Mouse (Mus musculus) stomach, postnatal 0 days (tissue): ENCODE data around the gene Slc6a9. TPM values are rescaled to one million over a fixed set of nuclear protein-coding genes. Genes with fewer than 3 reads are reported as not detected.

Source experiments
- ATAC-seq: fragments of 200-750 bp; cut with Nextera tagmentation; 2 replicates; pipeline ENCODE4 v1.8.0; 2017; ENCODE audit not compliant: low FRiP score, low TSS enrichment
- DNase-seq: peaks from one replicate; pipeline ENCODE4 v3.0.0-alpha.2; 2016; ENCODE audit warnings: low spot score
- H3K27ac ChIP-seq: fragments of 300-500 bp; sonication (generic); replicated peaks from 2 replicates; pipeline ENCODE4 v1.5.1; 2014; ENCODE audit warnings: mild to moderate bottlenecking, control low read depth
- H3K27me3 ChIP-seq: fragments of 300-500 bp; sonication (generic); 2 replicates; pipeline ENCODE4 v1.6.1; 2014; ENCODE audit warnings: low read length; ENCODE audit not compliant: control insufficient read depth, insufficient read depth
- H3K36me3 ChIP-seq: fragments of 300-500 bp; sonication (generic); 2 replicates; pipeline ENCODE4 v1.6.1; 2014; ENCODE audit warnings: low read length, mixed read lengths; ENCODE audit not compliant: control insufficient read depth, insufficient read depth
- H3K4me1 ChIP-seq: fragments of 300-500 bp; sonication (generic); replicated peaks from 2 replicates; pipeline ENCODE4 v1.6.1; 2014; ENCODE audit warnings: antibody characterized with exemption; ENCODE audit not compliant: control insufficient read depth, insufficient read depth
- H3K4me2 ChIP-seq: fragments of 300-500 bp; sonication (generic); replicated peaks from 2 replicates; pipeline ENCODE4 v1.6.1; 2014; ENCODE audit warnings: low read depth, mild to moderate bottlenecking, control low read depth, moderate library complexity
- H3K4me3 ChIP-seq: fragments of 300-500 bp; sonication (generic); 2 replicates; pipeline ENCODE4 v1.5.1; 2014; ENCODE audit warnings: low read depth, low read length, control low read depth
- H3K9ac ChIP-seq: fragments of 300-500 bp; sonication (generic); 2 replicates; pipeline ENCODE4 v1.6.1; 2014; ENCODE audit warnings: mild to moderate bottlenecking, low read length, control low read depth, mixed read lengths
- H3K9me3 ChIP-seq: fragments of 300-500 bp; sonication (generic); 2 replicates; pipeline ENCODE4 v1.6.1; 2016; ENCODE audit warnings: low read length; ENCODE audit not compliant: control insufficient read depth
- CTCF ChIP-seq: IDR thresholded peaks from 2 replicates; pipeline ENCODE4 v1.5.1; 2016; ENCODE audit warnings: antibody characterized with exemption, low read depth, mild to moderate bottlenecking, moderate library complexity
- EP300 ChIP-seq: optimal IDR thresholded peaks from 2 replicates; pipeline ENCODE3; 2016; ENCODE audit warnings: antibody characterized with exemption
- WGBS: fragments of 180-500 bp; shearing (Covaris S2); extraction: QIAGEN DNeasy Blood & Tissue Kit; methylation state at CpG from one replicate; pipeline ENCODE4 v1.1.7; 2014; 5-methylcytosine and 5-hydroxymethylcytosine counted together
- polyA plus RNA-seq: library from polyadenylated mRNA; unstranded; fragments of >200 nt; fragmentation: Nextera tagmentation; extraction: Ambion mirVana; gene quantifications from 2 replicates; pipeline ENCODE4 v1.2.1, GENCODE M21; 2015

The Slc6a9 gene
- polyA plus RNA-seq, 1 experiment from 2014 or later: 20.6 TPM

DNA sequence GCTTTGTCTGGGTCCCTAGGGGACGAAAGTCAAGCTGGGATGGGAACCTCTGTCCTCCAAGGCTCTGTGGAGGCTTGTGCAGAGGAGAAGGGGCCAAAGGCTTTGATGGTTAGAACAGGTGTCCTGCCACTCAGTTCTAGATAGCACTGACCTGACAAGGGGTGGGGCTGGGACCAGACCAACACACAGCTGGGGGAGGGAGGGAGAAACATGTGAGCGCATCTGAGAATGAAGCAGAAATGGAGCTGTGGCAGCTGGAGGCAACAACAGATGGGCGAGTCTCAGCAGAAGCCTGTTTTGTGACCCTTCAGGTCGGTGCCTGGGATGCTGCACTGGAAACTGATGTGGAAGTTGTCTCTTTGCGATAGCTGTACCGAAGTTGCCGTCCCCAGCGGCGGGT lies 35.0 kb downstream of the Slc6a9 start:
- H3K4me1 ChIP-seq: no peaks in the 10 kb centered on the region
- peaks cover 1% of the 10 kb centered on the region; the same call in 1 of the 2 replicates for H3K36me3 ChIP-seq
- ATAC-seq (no peak), DNase-seq (no peak)
- H3K27ac ChIP-seq: no peak overlapping the region
- TF ChIP-seq EP300 (no peak), CTCF (no peak)
- WGBS: 63% methylated on average over 9 of the region's 9 CpGs
- H3K27me3 ChIP-seq: no peaks in the 10 kb centered on the region
- no peaks in the 10 kb centered on the region for H3K9me3 ChIP-seq
- H3K4me3 ChIP-seq: no peak overlapping the region
- no peak overlapping the region for H3K4me2 ChIP-seq
- H3K9ac ChIP-seq: no peak overlapping the region

DNA sequence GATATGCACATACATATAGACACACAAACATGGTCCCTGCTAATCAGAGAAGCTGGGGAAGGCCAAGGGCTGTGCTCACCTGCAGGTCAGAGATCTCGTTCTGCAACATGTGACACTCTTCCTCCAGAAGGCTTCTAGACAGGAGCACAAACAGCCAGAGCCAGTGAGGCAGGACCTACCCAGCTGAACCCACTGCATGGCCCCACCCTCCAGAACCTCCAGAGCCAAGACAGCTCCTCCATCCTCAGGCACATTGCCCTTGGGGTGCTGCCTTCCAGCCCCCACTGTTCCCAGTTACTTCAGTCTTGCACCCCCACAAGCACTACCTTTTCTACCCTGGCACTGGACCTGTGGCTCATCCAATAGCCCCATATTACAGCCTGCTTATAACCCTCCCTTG lies 36.1 kb downstream of the Slc6a9 start:
- WGBS: 44% methylated on average over 1 of the region's 1 CpGs
- Histone ChIP-seq H3K27me3 (no peaks in the 10 kb centered on the region), H3K9ac (no peak overlapping the region), H3K36me3 (no peaks in the 10 kb centered on the region), H3K4me3 (no peak overlapping the region), H3K9me3 (no peaks in the 10 kb centered on the region), H3K4me1 (no peaks in the 10 kb centered on the region), H3K27ac (no peak overlapping the region), H3K4me2 (no peak overlapping the region)
- ATAC-seq (no peak), DNase-seq (no peak)
- TF ChIP-seq CTCF: no peak
- TF ChIP-seq EP300: no peak

DNA sequence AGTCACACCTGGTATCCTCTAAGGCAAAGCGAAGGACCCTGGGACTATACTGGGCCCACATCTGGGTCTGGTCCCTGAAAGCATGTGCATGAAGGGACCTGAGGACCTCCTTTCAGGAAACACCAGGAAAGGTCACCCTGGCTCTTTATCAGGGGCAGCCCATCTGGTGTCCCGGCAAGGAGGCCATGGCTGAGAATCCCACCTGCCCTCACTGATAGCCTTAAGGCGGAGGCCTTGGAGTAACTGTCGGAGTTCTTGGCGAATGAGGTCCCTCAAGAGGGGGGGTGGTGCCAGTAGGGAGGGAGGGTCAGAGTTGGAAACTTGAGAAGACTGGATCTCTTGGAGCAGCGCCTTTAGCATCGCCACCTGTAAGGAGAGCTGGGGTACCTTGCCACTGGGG lies 37.5 kb downstream of the Slc6a9 start:
- H3K9me3 ChIP-seq: no peaks in the 10 kb centered on the region
- TF ChIP-seq CTCF (no peak), EP300 (no peak)
- no peak for ATAC-seq
- no peaks in the 10 kb centered on the region; the same call in 1 of the 2 replicates for H3K36me3 ChIP-seq
- no peak for DNase-seq
- WGBS: 57% methylated on average over 7 of the region's 7 CpGs
- H3K4me2 ChIP-seq: no peak overlapping the region
- H3K27me3 ChIP-seq: no peaks in the 10 kb centered on the region
- H3K4me3 ChIP-seq: no peak overlapping the region
- H3K4me1 ChIP-seq: no peaks in the 10 kb centered on the region
- no peak overlapping the region for H3K9ac ChIP-seq
- no peak overlapping the region for H3K27ac ChIP-seq

GRCm38 (mm10) chr4:117872471-117872886 lies 38.2 kb downstream of the Slc6a9 start, which contains the start of gene Ccdc24:
Gene Ccdc24, minus strand, starts transcription at chr4:117872557.
- TF ChIP-seq CTCF (no peak), EP300 (no peak)
- H3K9me3 ChIP-seq: no peaks in the 10 kb centered on the region
- no peaks in the 10 kb centered on the region for H3K27me3 ChIP-seq
- no peak within 1 kb of the TSS for H3K27ac ChIP-seq
- H3K9ac ChIP-seq: no peak within 1 kb of the TSS
- H3K4me3 ChIP-seq: peak within 1 kb of the TSS; percentile 6; the same call in 1 of the 2 replicates
- ATAC-seq (peak; percentile 38), DNase-seq (peak; percentile 46)
- H3K4me2 ChIP-seq: peak within 1 kb of the TSS; percentile 43
- WGBS: 11% methylated on average over 14 of the region's 14 CpGs
- H3K4me1 ChIP-seq: no peaks in the 10 kb centered on the region
- H3K36me3 ChIP-seq: no peaks in the 10 kb centered on the region; the same call in 1 of the 2 replicates

- Histone ChIP-seq H3K4me3 (no peak overlapping the region), H3K36me3 (no peaks in the 10 kb centered on the region; the same call in 1 of the 2 replicates), H3K27me3 (no peaks in the 10 kb centered on the region), H3K9me3 (no peaks in the 10 kb centered on the region), H3K9ac (no peak overlapping the region), H3K4me2 (no peak overlapping the region), H3K4me1 (no peaks in the 10 kb centered on the region), H3K27ac (no peak overlapping the region)
- 89% methylated on average over 9 of the region's 9 CpGs for WGBS
- no peak for TF ChIP-seq EP300
- no peak for TF ChIP-seq CTCF
- ATAC-seq (no peak), DNase-seq (no peak)
These were observed 39.3 kb downstream of the Slc6a9 start for GRCm38 (mm10) chr4:117873615-117874014.

DNA sequence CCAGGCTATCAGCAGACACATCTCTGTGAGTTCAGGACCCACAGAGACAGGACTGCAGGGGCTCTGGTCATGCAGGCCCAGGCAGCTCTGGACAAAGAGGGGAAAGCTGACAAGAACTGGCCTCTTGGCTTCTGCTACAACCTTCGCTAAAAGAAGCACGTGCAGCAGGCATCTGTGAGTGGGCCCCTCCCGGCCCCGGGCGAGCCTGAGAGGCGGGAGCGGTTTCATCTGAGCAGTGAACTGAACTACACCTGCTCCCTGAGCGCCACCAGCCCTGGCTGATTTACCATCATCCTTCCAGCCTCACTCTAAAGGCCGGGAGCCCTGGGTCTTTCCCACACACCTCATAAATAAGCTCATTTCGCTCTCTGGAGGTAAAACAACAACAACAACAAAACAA lies 44.0 kb downstream of the Slc6a9 start:
- no peaks in the 10 kb centered on the region for H3K27me3 ChIP-seq
- ATAC-seq (no peak), DNase-seq (no peak)
- H3K27ac ChIP-seq: no peak overlapping the region
- no peak overlapping the region for H3K9ac ChIP-seq
- TF ChIP-seq CTCF (no peak), EP300 (no peak)
- no peak overlapping the region for H3K4me2 ChIP-seq
- H3K4me1 ChIP-seq: no peaks in the 10 kb centered on the region
- WGBS: 53% methylated on average over 10 of the region's 10 CpGs
- no peaks in the 10 kb centered on the region; the same call in 1 of the 2 replicates for H3K36me3 ChIP-seq
- H3K9me3 ChIP-seq: no peaks in the 10 kb centered on the region
- H3K4me3 ChIP-seq: no peak overlapping the region
